Mouse (Mus musculus): ENCODE data around the gene P2rx6.
A peak's percentile ranks its signal among the peaks of the same experiment; 100 is the strongest.
"Not testable (repeated sequence)": the region's sequence is repeated elsewhere in the genome, so short reads cannot be mapped to it uniquely, and the experiment has no call there.

P2rx6 gene

DNA sequence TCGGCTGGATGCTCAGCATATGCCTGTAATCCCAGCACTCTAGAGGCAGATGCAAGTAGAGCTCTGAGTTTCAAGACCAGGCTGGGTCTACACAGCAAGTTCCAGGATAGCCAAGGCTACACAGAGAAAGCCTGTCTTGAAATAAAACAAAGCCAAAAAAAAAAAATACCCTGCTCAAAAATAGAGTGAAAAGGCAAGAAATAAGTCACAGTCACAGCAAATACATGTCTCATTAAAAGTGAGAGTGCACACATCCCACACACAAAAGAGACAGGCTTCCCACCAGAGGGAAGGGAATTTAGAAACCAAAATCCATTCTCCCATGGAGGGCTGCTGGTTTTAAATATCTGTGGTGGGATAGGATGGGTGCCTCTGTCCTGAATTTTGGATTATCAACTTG, 1.9 kb downstream of the P2rx6 start:
- no peak for DNase-seq

DNA sequence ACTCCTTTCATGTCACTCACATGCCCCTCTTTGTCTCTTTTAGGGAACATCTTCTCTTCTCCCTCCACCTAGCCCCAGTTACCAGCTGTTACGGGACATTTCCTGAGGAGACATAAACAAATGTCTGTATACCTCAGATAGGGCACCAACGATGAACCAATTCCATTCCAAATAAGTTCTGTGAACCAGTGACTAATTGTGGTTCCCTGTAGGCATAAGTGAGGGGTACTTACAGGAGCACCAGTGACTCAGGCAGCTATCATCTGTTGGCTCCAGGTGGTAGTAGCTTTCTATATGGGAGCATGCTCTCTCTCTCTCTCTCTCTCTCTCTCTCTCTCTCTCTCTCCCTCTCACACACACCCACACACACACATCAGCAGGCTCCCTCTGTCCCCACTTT, 2.5 kb downstream of the P2rx6 start:
- DNase-seq: no peak

DNA sequence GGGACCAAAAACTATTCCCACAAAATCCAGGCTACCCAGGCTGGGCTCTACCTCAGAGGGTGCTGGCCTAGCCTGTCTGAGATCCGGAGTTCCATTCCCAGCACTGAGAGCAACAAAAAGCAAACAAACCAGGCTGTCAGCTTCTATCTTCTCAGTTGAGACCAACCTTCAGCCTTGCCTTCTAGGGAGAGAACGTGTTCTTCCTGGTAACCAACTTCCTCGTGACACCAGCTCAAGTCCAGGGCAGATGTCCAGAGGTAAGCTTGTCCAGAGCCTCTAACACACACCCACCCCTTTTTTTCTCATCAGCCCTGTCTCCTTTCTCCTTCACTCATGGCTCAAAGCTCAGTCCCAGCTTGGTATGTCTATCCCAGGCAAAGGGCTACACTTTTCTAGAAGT, 3.1 kb downstream of the P2rx6 start:
- no peak for DNase-seq

DNA sequence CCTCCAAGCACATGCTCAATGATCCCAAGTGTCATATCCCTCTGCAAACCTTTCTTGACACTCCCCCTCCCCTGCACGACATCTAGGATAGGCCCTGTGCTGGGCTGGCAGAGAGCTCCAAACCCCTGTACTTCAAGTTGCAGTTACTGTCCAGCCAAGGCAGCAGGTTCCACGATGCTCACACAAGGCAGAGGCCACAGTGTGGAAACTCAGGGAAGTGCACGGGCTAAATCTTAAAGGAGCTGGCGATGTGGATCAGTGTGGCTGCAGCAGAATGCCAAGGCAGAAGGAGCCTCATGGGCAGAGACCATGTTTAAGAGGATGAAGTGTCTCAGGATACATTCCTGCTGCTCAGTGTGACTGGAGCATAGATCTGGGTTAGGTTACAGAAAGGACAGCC, 4.5 kb downstream of the P2rx6 start:
- no peak for DNase-seq

DNA sequence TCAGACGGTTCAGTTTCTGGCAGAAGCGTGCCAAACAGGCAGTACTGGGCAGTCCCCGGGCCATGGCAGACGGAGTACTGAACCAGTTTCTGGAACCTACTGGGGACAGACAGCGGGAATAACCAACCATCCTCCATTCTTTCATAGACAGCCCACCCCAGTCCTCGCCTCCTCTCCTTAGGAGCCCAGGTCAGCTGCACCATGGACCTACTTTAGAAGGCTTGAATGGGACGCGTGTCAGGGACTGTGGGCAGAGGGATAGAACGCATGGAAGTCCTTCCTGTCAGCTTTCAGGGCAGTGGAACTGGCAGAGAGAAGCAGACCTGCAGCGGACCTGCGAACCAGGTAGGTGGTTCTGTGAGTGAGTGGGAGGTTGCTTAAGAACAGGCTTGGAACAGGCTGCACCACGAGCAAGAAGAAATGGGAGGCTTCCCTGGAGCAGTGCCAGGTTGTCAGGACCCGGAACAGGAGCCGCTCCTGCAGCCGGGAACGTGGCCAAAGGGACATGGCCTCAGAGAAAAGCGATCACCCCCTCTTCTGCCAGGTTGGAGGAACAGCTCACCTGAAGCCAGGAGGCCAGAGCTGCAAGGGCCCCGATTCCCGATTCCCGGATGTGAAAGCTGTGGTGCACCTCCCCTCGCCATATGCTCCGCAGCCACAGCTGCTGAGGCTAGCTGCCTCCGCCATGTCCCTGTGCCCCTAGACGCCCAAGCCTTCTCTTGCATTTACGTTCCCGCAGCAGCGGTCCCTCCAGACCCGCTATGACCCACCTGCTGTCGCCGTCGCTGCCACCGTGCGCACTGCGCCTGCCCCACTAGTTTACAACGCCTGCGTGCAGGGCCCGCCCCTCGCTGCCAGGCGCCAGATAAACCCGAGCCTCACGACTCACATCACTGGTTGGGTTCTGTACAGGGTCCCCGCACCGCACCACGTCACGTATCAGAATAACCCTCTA, 14.5 kb downstream of the P2rx6 start:
- DNase-seq: peak; percentile 77

DNA sequence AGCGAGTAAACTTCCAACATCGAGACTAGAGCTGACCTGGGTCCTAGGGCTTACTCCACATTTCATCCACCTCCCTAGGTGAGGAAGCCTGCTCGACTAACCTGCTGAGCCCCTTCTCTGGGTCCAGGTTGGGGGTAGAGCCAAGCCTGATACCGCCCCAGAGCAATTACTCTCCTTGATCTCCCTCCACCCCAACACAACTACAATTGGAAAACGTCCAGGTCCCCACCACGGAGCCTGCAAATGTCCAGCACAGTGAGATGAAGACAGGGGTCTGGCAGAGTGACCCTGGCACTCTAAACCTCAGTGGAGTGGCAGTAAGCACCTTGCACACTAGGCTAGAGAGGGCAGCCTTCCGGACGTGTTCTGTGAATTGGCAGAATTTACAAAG, 15.1 kb downstream of the P2rx6 start:
- no peak for DNase-seq

DNA sequence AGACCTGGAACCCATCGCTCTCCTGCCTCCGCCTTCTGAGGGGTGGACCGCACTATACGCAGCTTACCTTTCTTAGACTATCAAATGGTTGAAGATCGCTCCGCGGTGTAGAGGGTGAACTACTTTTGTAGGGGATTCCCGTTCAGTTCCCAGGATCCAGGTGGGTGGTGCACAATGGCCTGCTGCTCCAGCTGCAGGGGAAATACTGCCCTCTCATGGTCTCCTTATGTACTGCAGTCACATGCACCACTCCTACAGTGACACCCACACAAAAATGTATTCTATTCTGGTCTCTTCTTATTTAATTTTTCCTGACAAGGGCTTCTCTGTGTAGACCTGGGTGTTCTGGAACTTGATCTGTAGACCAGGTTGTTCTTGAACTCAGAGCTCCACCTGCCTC, 21.4 kb downstream of the P2rx6 start, which contains the start of gene Slc7a4:
TSS of gene Slc7a4 (minus strand) at position 151 of the 400 bp plus-strand sequence.
- no peak for DNase-seq

DNA sequence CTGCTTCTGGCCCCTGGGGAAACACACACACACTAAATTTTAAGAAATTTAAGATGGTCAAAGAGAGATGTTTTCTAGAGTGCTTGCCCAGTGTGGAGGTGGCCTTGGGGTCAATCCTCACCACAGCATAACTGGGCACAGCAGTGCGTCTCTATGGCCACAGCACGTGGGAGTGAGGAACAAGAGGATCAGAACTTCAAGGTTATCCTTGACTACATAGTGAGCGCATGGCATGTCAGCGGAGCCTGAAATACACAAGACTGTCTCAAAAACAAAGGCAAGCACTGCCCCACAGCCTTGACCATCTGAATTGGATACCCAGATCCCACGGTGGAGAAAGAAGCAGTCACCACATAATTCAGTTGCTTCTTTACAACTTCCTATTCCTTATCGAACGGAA, 22.9 kb downstream of the P2rx6 start:
- no peak for DNase-seq

DNA sequence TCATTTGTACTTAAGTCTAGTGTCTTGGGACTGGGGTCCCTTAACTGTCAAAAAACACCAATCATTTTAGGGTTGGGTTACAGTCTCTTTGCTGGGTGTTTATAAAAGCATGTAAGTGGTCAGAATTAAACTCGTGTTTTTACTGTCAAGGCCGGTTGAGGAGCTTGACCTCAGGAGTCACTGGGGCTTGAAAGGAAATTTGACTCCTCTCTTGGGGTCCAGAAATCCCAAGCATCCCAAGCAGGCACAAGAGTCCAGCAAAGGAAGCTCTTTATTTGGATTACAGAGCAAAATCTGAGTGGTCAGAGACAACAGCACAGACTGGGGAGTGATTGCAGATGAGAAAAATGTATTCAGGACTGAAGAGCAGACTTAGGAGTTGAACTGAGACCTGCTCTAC, 29.0 kb downstream of the P2rx6 start:
- DNase-seq: no peak

DNA sequence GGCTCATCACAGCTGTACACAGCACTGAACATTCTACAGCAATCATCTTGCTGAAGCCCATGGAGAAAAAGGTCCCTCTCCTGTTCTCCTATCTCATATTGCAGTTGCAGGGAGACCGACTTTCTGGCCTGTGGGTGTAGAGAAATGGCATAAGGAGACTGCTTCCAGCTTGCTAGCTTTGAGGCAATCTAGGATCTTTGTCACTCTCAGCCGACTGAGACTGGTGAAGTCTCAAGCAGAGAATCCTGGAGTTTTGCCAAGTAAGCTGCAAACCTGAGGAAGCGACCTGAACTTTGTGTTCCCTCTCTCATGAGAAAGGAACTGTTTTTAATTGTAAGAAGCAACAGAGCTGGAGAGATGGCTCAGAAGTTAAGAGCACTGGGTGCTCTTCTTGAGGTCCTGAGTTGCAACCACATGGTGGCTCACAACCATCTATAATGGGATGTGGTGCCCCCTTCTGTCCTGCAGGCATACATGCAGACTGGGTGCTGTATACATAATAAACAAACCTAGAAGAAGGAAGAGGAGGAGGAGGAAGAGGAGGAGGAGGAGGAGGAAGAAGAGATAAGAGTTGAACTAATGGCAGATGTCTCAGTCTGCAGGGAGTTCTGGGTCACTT, 39.4 kb downstream of the P2rx6 start:
- DNase-seq: no peak

DNA sequence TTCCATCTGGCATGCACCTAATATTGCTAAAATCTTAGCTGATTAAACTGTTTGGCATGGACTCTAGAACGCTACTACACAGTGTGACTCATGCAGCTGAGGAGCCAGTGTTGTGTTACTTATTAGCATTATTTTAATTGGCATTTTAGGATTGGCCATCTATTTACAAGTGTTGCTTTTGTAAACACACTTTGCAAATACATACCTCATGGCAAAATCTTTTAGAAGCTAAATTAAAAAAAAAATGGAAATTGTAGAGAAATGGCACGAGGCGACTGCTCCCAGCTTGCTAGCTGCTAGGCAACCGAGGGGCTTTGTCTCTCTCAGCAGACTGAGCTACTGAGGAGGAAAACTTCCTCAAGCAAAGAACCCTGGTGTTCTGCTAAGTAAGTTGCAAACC, 43.3 kb downstream of the P2rx6 start:
- DNase-seq: peak; percentile 6

DNA sequence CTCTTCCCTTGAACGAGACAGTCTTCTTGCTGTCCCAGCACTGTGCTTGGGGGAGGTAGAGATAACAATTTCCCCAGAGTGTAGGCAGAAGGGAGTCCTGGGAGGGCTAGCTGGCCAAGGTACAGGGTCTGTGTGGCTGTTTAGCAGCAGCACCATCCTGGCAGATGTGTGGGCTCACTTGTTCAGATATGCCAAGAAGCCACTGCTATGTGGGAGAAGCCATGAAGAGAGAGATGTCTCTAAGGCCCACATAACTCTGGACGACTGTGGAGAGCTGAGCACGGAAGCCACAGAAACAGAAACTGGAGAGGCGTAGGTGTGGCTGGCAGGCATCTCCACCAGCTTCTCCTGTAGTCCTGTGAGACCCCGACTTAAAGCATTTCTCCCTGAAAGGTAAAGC, 44.0 kb downstream of the P2rx6 start:
- no peak for DNase-seq

DNA sequence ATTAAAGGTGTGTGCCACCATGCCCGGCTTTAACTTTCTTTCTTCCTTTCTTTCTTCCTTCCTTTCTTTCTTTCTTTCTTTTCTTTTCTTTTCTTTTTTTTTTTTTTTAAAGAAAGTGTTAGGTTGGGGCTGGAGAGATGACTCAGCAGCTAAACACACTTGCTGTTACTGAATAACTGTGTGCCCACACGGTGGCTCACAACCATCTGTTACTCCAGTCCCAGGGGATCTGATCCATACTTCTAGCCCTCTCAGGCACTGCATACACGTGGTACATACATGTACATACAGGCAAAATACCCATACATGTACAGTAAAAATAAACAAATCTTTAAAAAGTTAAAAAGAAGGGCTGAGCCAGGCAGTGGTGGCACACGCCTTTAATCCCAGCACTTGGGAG, 49.7 kb downstream of the P2rx6 start:
- no peak for DNase-seq

DNA sequence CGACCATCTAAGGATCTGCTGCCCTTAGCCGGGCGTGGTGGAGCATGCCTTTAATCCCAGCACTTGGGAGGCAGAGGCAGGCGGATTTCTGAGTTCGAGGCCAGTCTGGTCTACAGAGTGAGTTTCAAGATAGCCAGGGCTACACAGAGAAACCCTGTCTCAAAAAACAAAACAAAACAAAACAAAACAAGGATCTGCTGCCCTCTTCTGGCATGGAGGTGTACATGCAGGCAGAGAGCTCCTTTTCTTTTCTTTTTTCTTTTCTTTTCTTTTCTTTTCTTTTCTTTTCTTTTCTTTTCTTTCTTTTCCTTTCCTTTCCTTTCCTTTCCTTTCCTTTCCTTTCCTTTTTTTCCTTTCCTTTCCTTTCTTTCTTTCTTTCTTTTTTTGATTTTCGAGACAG, 53.1 kb downstream of the P2rx6 start:
- DNase-seq: not testable (repeated sequence)

DNA sequence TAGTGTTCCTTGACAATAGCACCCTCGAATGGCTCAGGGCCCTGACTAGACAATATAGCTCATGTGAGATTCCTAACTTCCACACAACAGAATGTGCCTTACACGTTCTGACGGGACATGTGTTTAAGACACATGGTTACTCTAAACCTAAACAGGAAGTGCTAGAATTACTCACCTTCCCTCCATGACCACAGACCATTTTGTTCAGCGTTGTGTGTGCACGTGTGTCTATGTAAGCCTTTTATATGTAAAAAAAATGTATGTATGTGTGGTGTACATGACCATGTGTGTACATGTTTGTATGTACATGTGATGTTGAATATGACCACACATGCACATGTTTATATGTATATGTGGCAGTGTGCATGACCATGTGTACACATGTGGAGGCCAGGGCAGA, 54.5 kb downstream of the P2rx6 start:
- DNase-seq: no peak

DNA sequence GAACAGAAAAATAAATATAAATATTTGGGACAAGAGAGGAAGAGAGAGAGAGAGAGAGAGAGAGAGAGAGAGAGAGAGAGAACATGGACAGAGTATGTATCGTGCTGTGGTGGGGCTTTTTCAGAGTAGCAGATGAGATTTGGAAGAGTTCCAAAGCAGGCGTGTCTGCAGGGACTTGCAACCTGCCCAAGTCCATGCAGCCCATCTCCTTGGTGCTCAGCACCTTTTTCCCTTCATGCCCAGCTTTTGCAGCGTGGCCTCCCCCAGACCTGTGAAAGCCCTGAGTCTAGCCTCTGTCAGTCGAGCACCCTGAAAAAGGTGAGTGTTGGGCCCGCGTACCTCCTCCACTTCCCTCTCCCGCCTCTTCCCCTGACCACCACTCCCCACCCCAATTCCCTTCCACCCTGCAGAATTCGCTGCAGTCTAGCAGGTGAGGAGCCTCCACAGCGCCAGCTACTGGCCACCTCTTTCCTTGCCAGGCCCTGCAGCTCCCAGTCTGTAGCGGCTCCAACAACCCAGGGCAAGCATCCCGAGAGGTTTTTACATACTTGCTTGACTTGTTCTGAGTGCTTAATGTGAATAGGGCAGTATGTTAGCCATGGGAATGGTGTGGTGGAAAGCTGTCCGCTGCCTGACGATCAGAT, 56.4 kb downstream of the P2rx6 start:
- DNase-seq: peak; percentile 51

DNA sequence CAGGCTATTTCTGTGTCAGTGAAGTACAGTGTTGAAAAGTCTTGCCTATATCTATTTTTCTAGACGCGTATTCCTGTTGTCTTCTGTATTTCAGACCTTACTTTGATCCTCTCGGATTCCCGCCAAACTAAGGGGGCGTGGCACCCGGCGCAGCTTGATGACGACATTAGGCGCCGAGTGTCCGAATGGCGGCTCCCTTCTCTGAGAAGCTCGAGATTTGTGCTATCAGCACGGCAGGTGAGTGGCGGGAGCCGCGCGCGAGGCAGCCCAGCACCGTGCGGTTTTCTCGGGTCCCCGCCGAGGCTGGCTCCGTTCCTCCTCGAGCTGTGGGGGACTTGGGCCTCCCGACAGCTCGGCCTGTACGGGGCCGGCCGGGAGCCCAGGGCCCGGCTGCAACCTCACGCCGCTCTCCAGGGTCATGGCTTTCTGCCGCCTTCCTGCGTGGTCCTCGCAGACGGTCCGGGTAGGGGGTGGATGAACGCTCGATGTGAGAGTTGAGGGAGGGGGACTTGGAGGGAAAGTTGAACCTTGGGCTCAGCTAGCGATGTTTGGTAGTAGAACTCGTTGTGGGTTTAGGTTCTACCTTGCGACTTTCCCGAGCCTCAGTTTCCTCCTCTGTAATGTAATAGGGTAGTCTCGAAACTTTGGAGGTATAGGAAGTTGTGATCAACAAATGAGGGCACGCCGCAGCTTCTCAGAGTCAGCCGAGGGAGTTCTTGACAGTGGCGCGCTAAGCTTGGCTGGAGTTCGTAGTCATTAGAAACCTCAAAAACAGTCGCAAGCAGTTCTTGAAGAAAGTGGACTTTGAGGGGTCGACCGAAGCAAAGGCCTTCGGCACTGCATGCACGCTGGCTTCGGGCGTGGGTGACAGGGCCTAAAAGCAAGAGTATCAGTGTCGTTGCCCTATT, 57.8 kb downstream of the P2rx6 start, which contains the start of gene Smpd4:
TSS of gene Smpd4 (plus strand) at position 157 of the 908 bp plus-strand sequence.
- peak; percentile 95 for DNase-seq

DNA sequence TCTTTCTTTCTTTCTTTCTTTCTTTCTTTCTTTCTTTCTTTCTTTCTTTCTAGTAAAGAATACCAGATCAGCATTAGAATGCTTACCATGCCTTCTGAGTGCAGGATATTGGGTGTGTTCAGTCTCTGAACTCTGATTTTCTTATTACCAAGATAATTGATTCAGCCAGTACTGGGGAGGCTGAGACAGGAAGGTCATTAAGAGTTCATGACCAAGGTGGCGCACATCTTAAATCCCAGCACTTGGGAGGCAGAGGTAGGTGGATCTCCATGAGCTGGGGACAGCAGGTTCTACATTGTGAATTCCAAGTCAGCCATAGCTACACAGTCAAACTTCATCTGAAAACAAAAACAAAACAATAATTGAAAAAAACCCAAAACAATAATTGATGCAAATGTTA, 60.3 kb downstream of the P2rx6 start:
- DNase-seq: no peak

DNA sequence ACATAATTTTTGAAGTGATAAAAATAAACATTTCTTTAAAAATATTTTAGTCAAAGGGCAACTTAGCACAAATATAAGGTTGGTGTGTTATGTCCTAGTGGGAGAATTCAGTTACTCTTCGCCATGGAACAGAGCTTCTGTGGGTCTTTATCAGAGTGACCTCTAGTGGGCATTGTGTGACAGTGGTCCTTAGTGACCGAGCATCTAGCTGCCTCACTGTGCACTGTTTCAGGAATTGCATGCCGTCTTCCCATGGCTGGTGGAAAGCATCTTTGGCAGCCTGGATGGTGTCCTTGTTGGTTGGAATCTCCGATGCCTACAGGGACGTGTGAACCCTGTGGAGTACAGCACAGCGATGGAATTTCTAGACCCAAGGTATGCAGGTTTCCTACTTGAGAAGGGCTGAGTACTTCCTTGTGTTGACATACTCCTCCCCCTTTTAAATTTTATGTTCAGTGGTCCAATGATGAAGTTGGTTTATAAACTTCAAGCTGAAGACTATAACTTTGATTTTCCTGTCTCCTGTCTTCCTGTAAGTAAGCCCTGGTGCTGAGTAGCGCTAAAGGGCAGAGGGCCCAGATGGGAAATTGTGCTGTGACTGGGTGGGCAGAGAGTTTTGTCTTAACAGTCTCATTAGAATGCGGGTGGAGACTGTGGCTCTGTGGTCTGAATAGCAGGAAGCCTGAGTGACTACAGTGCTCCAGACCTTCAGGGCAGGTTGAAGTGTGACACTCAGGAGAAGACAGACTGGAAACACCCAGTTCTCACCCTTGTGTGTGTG, 64.0 kb downstream of the P2rx6 start:
- no peak for DNase-seq

DNA sequence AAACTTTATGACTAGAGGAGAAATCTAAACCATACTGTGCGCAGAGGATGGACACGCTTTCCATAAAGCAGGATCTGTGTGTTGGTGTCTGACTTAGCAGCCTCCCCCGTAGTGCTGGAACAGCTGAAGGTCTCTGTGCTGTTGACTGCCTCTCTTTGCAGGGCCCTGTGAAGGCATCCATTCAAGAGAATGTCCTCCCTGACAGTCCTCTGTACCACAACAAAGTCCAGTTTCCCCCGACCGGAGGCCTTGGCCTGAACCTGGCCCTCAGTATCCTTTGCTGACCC, 64.5 kb downstream of the P2rx6 start:
- DNase-seq: no peak

Measured in right cerebral cortex, postnatal 4 days (tissue).